Mouse (Mus musculus): Measurements from ENCODE around the gene Meis1.

- TF ChIP-seq CTCF (IDR thresholded peaks at IDR 0.05; ENCODE audit: low read depth), result no peak
- TF ChIP-seq EP300 (IDR thresholded peaks at IDR 0.05; ENCODE audit: low read depth), result no peak
These were observed 136.5 kb downstream of the Meis1 start for GRCm38 (mm10) chr11:18882315-18882714.
